Mouse (Mus musculus) kidney, adult 18-20 months (tissue): Measurements from ENCODE around the gene Best3.
A peak's percentile ranks its signal among the peaks of the same experiment; 100 is the strongest.

Source experiments
- DNase-seq: peaks from one replicate; pipeline ENCODE4 v3.0.0; 2021

Best3 gene

GRCm38 (mm10) chr10:116986264-116987082, at the start of gene Best3:
Gene Best3 (plus strand): TSS chr10:116986314.
- peak; percentile 13 for DNase-seq

GRCm38 (mm10) chr10:116943025-116943424, 43.1 kb upstream of the Best3 start:
- DNase-seq, result no peak

GRCm38 (mm10) chr10:116944144-116944543, 42.0 kb upstream of the Best3 start:
- DNase-seq, result no peak

- DNase-seq, result peak; percentile 36
Observed at GRCm38 (mm10) chr10:116944940-116945339, 41.2 kb upstream of the Best3 start.

GRCm38 (mm10) chr10:116948414-116948813, 37.7 kb upstream of the Best3 start:
- peak; percentile 44 for DNase-seq

GRCm38 (mm10) chr10:116949111-116950008, 36.8 kb upstream of the Best3 start:
- no peak for DNase-seq

GRCm38 (mm10) chr10:116950009-116950769, 35.9 kb upstream of the Best3 start, which contains the start of gene Rab3ip:
Gene Rab3ip (minus strand): TSS chr10:116950769.
- DNase-seq, result peak; percentile 91

- no peak for DNase-seq
Observed at GRCm38 (mm10) chr10:116950886-116951285, 35.2 kb upstream of the Best3 start.

GRCm38 (mm10) chr10:116955191-116955590, 30.9 kb upstream of the Best3 start:
- DNase-seq, result no peak

GRCm38 (mm10) chr10:116956483-116957158, 29.5 kb upstream of the Best3 start:
- DNase-seq, result no peak

GRCm38 (mm10) chr10:116957867-116958551, 28.1 kb upstream of the Best3 start:
- DNase-seq, result no peak

- DNase-seq, result no peak
Observed at GRCm38 (mm10) chr10:116962152-116962551, 24.0 kb upstream of the Best3 start.

GRCm38 (mm10) chr10:116962803-116963202, 23.3 kb upstream of the Best3 start:
- no peak for DNase-seq

GRCm38 (mm10) chr10:116964084-116964483, 22.0 kb upstream of the Best3 start:
- DNase-seq, result peak; percentile 33

GRCm38 (mm10) chr10:116964571-116964970, 21.5 kb upstream of the Best3 start:
- peak; percentile 40 for DNase-seq

- DNase-seq, result peak; percentile 41
Observed at GRCm38 (mm10) chr10:116965297-116965696, 20.8 kb upstream of the Best3 start.

GRCm38 (mm10) chr10:116966065-116966464, 20.0 kb upstream of the Best3 start:
- peak; percentile 76 for DNase-seq

GRCm38 (mm10) chr10:116968741-116969140, 17.4 kb upstream of the Best3 start:
- peak; percentile 70 for DNase-seq

GRCm38 (mm10) chr10:116972509-116972908, 13.6 kb upstream of the Best3 start, which contains the start of gene Gm10271:
Gene Gm10271 (minus strand): TSS chr10:116972609.
- no peak for DNase-seq

- DNase-seq, result no peak
Observed at GRCm38 (mm10) chr10:116977455-116977854, 8.7 kb upstream of the Best3 start.

GRCm38 (mm10) chr10:116977858-116978257, 8.3 kb upstream of the Best3 start:
- DNase-seq, result peak; percentile 46
